Mouse (Mus musculus): ENCODE data around the gene Olfr1098.
A peak's percentile ranks its signal among the peaks of the same experiment; 100 is the strongest.

Olfr1098 gene

GRCm38 (mm10) chr2:86924445-86924844, at the start of gene Olfr1098:
Gene Olfr1098 (minus strand): TSS chr2:86924545.
- no peak for DNase-seq (ENCODE audit: low read depth, low spot score)

GRCm38 (mm10) chr2:86960593-86960992, 36.2 kb upstream of the Olfr1098 start, which contains the start of gene Olfr1099:
Gene Olfr1099 (minus strand): TSS chr2:86960693.
- no peak for DNase-seq (ENCODE audit: low read depth, low spot score)

GRCm38 (mm10) chr2:86926557-86926956, 2.2 kb upstream of the Olfr1098 start:
- no peak for DNase-seq (ENCODE audit: low read depth, low spot score)

GRCm38 (mm10) chr2:86905647-86906046, 18.7 kb downstream of the Olfr1098 start:
- DNase-seq (ENCODE audit: low read depth, low spot score): no peak

- DNase-seq (ENCODE audit: low read depth, low spot score): no peak
Measured at GRCm38 (mm10) chr2:86892116-86892515, 32.2 kb downstream of the Olfr1098 start, which contains the start of gene Olfr1097. Gene Olfr1097 (minus strand): TSS chr2:86892216.

GRCm38 (mm10) chr2:86874702-86875101, 49.6 kb downstream of the Olfr1098 start, which contains the start of gene Gm13723:
Gene Gm13723 (minus strand): TSS chr2:86874802.
- DNase-seq (ENCODE audit: low read depth, low spot score): peak; percentile 7
